Comparison of ENCODE assay signal across 24 mouse cellular contexts in genomic region chr15:6254383-6254782, GRCm38 (mm10). TPM values are rescaled to one million over a fixed set of nuclear protein-coding genes. Genes with fewer than 3 reads are reported as not detected.
DNase-seq lines count a peak whose midpoint lies in the region; ATAC-seq and TF ChIP-seq lines count a peak whose summit lies in the region.
"Had no signal": no experiment of that assay in that cellular context is flagged by ENCODE, and none has a peak within 500 bp of the region (broad histone marks: within the 10 kb centered on the region; RNA-seq: fewer than 3 reads in every experiment).

No protein-coding gene starts in this region.

- ATAC-seq in kidney, embryonic 15.5 days (replicated peaks; ENCODE audit: low FRiP score), result no peak
- ATAC-seq in intestine, embryonic 15.5 days, result peak; percentile 81
- peak; percentile 91 for ATAC-seq in intestine, postnatal 0 days
- ATAC-seq: activated CD4-positive, CD25-positive, alpha-beta regulatory T cell, adult 4 months; CD4-positive, CD25-positive, alpha-beta regulatory T cell, adult 4 months; forebrain, embryonic 13.5 days; Patski had no signal

- peak overlapping the region; percentile 91 for H3K27ac ChIP-seq in kidney, adult 2 months (ENCODE audit: insufficient read depth, low read depth, low read length)
- no peak overlapping the region for H3K27ac ChIP-seq in kidney, embryonic 15.5 days
- no peak overlapping the region for H3K27ac ChIP-seq in intestine, embryonic 15.5 days
- H3K27ac ChIP-seq in intestine, postnatal 0 days (ENCODE audit: low read depth, low read length), result 0 out of 2 replicates have a peak overlapping the region, but pooled peaks have one; percentile 50
- H3K27ac ChIP-seq: embryonic facial prominence, embryonic 10.5 days; embryonic facial prominence, embryonic 12.5 days; forebrain, embryonic 13.5 days had no signal

- TF ChIP-seq CTCF in kidney, adult 2 months (conservative IDR thresholded peaks at IDR 0.05; ENCODE audit: insufficient read depth, insufficient read length, low read depth, low read length), result no peak
- no peak for TF ChIP-seq CTCF in intestine, postnatal 0 days (IDR thresholded peaks at IDR 0.05; ENCODE audit: low read depth)

- WGBS in kidney, adult 2 months, result 50% methylated on average over 2 of the region's 2 CpGs
- WGBS in kidney, embryonic 15.5 days, result 91% methylated on average over 2 of the region's 2 CpGs
- 75% methylated on average over 2 of the region's 2 CpGs for WGBS in intestine, embryonic 15.5 days
- 50% methylated on average over 2 of the region's 2 CpGs for WGBS in intestine, postnatal 0 days

- no peaks in the 10 kb centered on the region for H3K9me3 ChIP-seq in kidney, embryonic 15.5 days (replicated peaks)
- H3K9me3 ChIP-seq in intestine, embryonic 15.5 days, result no peaks in the 10 kb centered on the region
- H3K9me3 ChIP-seq in intestine, postnatal 0 days (ENCODE audit: control insufficient read depth), result no peaks in the 10 kb centered on the region
- H3K9me3 ChIP-seq: embryonic facial prominence, embryonic 10.5 days; embryonic facial prominence, embryonic 12.5 days; forebrain, embryonic 13.5 days; G1E had no signal

- H3K4me2 ChIP-seq in kidney, embryonic 15.5 days, result no peak overlapping the region
- H3K4me2 ChIP-seq in intestine, embryonic 15.5 days (replicated peaks), result no peak overlapping the region
- H3K4me2 ChIP-seq in intestine, postnatal 0 days (replicated peaks; ENCODE audit: low read depth), result no peak overlapping the region
- H3K4me2 ChIP-seq: embryonic facial prominence, embryonic 12.5 days; forebrain, embryonic 13.5 days had no signal

- peak; percentile 65 for DNase-seq in kidney, adult 2 months
- peak; percentile 18 for DNase-seq in kidney, postnatal 14 days
- no peak for DNase-seq in kidney, postnatal 10 days
- no peak for DNase-seq in spleen, postnatal 14 days (ENCODE audit: low spot score in 2 of 2)
- DNase-seq: adrenal gland, adult 8-10 months; adrenal gland, postnatal 14 days; adrenal gland, postnatal 36 days; B cell, adult 2 months; cerebellum, adult 11-12 months; cerebellum, adult 2 months; cerebellum, adult 9-10 months; cerebellum, postnatal 10 days; cerebellum, postnatal 25 days had no signal

- H3K27me3 ChIP-seq in kidney, adult 2 months (replicated peaks; ENCODE audit: control insufficient read depth, insufficient read depth, low read length), result no peaks in the 10 kb centered on the region
- no peaks in the 10 kb centered on the region for H3K27me3 ChIP-seq in kidney, embryonic 15.5 days
- H3K27me3 ChIP-seq in intestine, embryonic 15.5 days (replicated peaks), result no peaks in the 10 kb centered on the region
- no peaks in the 10 kb centered on the region for H3K27me3 ChIP-seq in intestine, postnatal 0 days (replicated peaks; ENCODE audit: control insufficient read depth, insufficient read depth, low read length)
- H3K27me3 ChIP-seq: CH12.LX; embryonic facial prominence, embryonic 12.5 days; forebrain, embryonic 13.5 days; Patski had no signal

- H3K4me3 ChIP-seq in kidney, adult 2 months (ENCODE audit: insufficient read depth, low read depth, low read length), result no peak overlapping the region
- no peak overlapping the region for H3K4me3 ChIP-seq in kidney, embryonic 15.5 days (replicated peaks)
- no peak overlapping the region for H3K4me3 ChIP-seq in intestine, embryonic 15.5 days (replicated peaks)
- no peak overlapping the region for H3K4me3 ChIP-seq in intestine, postnatal 0 days (ENCODE audit: low read depth, low read length)
- H3K4me3 ChIP-seq: embryonic facial prominence, embryonic 10.5 days; embryonic facial prominence, embryonic 12.5 days; forebrain, embryonic 13.5 days had no signal

- H3K36me3 ChIP-seq in kidney, adult 2 months (ENCODE audit: control insufficient read depth, insufficient read depth, low read length), result no peaks in the 10 kb centered on the region
- H3K36me3 ChIP-seq in kidney, embryonic 15.5 days, result no peaks in the 10 kb centered on the region
- no peaks in the 10 kb centered on the region for H3K36me3 ChIP-seq in intestine, embryonic 15.5 days
- H3K36me3 ChIP-seq in intestine, postnatal 0 days (ENCODE audit: control insufficient read depth, insufficient read depth), result no peaks in the 10 kb centered on the region
- H3K36me3 ChIP-seq: embryonic facial prominence, embryonic 10.5 days; embryonic facial prominence, embryonic 12.5 days; G1E had no signal

- peaks cover 4% of the 10 kb centered on the region; the same call in 1 of the 2 replicates for H3K4me1 ChIP-seq in kidney, adult 2 months (ENCODE audit: control insufficient read depth, insufficient read depth, low read length)
- H3K4me1 ChIP-seq in kidney, embryonic 15.5 days, result no peaks in the 10 kb centered on the region
- H3K4me1 ChIP-seq in intestine, embryonic 15.5 days (replicated peaks), result no peaks in the 10 kb centered on the region
- H3K4me1 ChIP-seq in intestine, postnatal 0 days (replicated peaks; ENCODE audit: control insufficient read depth, insufficient read depth, low read length), result no peaks in the 10 kb centered on the region
- H3K4me1 ChIP-seq: embryonic facial prominence, embryonic 10.5 days; embryonic facial prominence, embryonic 12.5 days; forebrain, embryonic 13.5 days had no signal

- no peak overlapping the region for H3K9ac ChIP-seq in kidney, embryonic 15.5 days
- H3K9ac ChIP-seq in intestine, embryonic 15.5 days, result no peak overlapping the region
- H3K9ac ChIP-seq in intestine, postnatal 0 days (ENCODE audit: low read depth, low read length), result no peak overlapping the region
- H3K9ac ChIP-seq: embryonic facial prominence, embryonic 12.5 days; forebrain, embryonic 13.5 days had no signal

- TF ChIP-seq POLR2A in kidney, adult 2 months (IDR thresholded peaks at IDR 0.05; ENCODE audit: low read depth, low read length), result no peak

RNA-seq across cellular contexts. Expression of gene Dab2, which starts 45.2 kb away (rescaled TPM):
- polyA plus RNA-seq in kidney, adult 2 months (2012; rRNA removed), result 247 and 281 TPM in 2 replicates
- polyA plus RNA-seq in kidney, embryonic 15.5 days (2015; fragmentation: Nextera tagmentation; extraction: Ambion mirVana), result 68.3 and 77.8 TPM in 2 replicates
- 43.6 and 51.2 TPM in 2 replicates for polyA plus RNA-seq in intestine, embryonic 15.5 days (2015; fragmentation: Nextera tagmentation; extraction: Ambion mirVana)
- 243 and 271 TPM in 2 replicates for polyA plus RNA-seq in intestine, postnatal 0 days (2015; fragmentation: Nextera tagmentation; extraction: Ambion mirVana)
- polyA plus RNA-seq: CD4-positive, CD25-positive, alpha-beta regulatory T cell, adult 4 months; G1E had no signal

Comparison
In these comparisons a context has a peak if more than half of its experiments do, and no peak if none do; other contexts are left out.
1. DNase-seq: peak in kidney, adult 2 months (single experiment) and kidney, postnatal 14 days (single experiment); none in kidney, postnatal 10 days (single experiment) and spleen, postnatal 14 days (0 of 2).
2. H3K27ac ChIP-seq: peak in kidney, adult 2 months (single experiment) and intestine, postnatal 0 days (single experiment); none in kidney, embryonic 15.5 days (single experiment) and intestine, embryonic 15.5 days (single experiment).